Mouse (Mus musculus) CD8-positive naive resting alpha-beta T cell, adult 2 months (primary cell): Measurements from ENCODE around the gene Inf2.

Experiments
- DNase-seq, 2 experiments: peaks; one replicate each; pipeline ENCODE4 v3.0.0; 2022; ENCODE audit warnings: low read depth in 2 of 2, low spot score in 2 of 2

Inf2 gene

GRCm38 (mm10) chr12:112593951-112594915, 5.6 kb downstream of the Inf2 start:
- peak; percentile 26 to 28 for DNase-seq

GRCm38 (mm10) chr12:112594989-112595388, 6.4 kb downstream of the Inf2 start:
- DNase-seq = no peak

- DNase-seq = no peak
Observed at GRCm38 (mm10) chr12:112595626-112596025, 7.0 kb downstream of the Inf2 start.

GRCm38 (mm10) chr12:112596454-112596853, 7.9 kb downstream of the Inf2 start:
- DNase-seq = no peak

- no peak for DNase-seq
Observed at GRCm38 (mm10) chr12:112596891-112597500, 8.4 kb downstream of the Inf2 start.

- no peak for DNase-seq
Observed at GRCm38 (mm10) chr12:112597618-112598017, 9.0 kb downstream of the Inf2 start.

- no peak for DNase-seq
Observed at GRCm38 (mm10) chr12:112599198-112599597, 10.6 kb downstream of the Inf2 start.

- DNase-seq = no peak
Observed at GRCm38 (mm10) chr12:112599942-112600611, 11.5 kb downstream of the Inf2 start.

- no peak for DNase-seq
Observed at GRCm38 (mm10) chr12:112604022-112604421, 15.4 kb downstream of the Inf2 start.

GRCm38 (mm10) chr12:112604709-112605649, 16.4 kb downstream of the Inf2 start:
- DNase-seq = no peak

- peak; percentile 77 to 79 for DNase-seq
Observed at GRCm38 (mm10) chr12:112605766-112606165, 17.2 kb downstream of the Inf2 start.

GRCm38 (mm10) chr12:112606998-112607397, 18.4 kb downstream of the Inf2 start:
- DNase-seq = no peak

- no peak for DNase-seq
Observed at GRCm38 (mm10) chr12:112609031-112609430, 20.4 kb downstream of the Inf2 start.

GRCm38 (mm10) chr12:112616668-112617067, 28.1 kb downstream of the Inf2 start:
- no peak for DNase-seq

GRCm38 (mm10) chr12:112617184-112617583, 28.6 kb downstream of the Inf2 start:
- no peak for DNase-seq

- peak; percentile 58 to 76 for DNase-seq
Observed at GRCm38 (mm10) chr12:112617898-112618380, 29.4 kb downstream of the Inf2 start.

- no peak for DNase-seq
Observed at GRCm38 (mm10) chr12:112618981-112619685, 30.5 kb downstream of the Inf2 start.

- DNase-seq = peak in 1 of 2 experiments; percentile 19
Observed at GRCm38 (mm10) chr12:112619686-112620353, 31.2 kb downstream of the Inf2 start, which contains the start of gene Adssl1. Gene Adssl1 (plus strand): TSS chr12:112620045.
